Mouse (Mus musculus): ENCODE results near the gene Tnfrsf14. TPM values are rescaled to one million over a fixed set of nuclear protein-coding genes. Genes with fewer than 3 reads are reported as not detected.
A peak's percentile ranks its signal among the peaks of the same experiment; 100 is the strongest.

The Tnfrsf14 gene
- polyA plus RNA-seq, 1 experiment from 2014 or later: 0.37 TPM

DNA sequence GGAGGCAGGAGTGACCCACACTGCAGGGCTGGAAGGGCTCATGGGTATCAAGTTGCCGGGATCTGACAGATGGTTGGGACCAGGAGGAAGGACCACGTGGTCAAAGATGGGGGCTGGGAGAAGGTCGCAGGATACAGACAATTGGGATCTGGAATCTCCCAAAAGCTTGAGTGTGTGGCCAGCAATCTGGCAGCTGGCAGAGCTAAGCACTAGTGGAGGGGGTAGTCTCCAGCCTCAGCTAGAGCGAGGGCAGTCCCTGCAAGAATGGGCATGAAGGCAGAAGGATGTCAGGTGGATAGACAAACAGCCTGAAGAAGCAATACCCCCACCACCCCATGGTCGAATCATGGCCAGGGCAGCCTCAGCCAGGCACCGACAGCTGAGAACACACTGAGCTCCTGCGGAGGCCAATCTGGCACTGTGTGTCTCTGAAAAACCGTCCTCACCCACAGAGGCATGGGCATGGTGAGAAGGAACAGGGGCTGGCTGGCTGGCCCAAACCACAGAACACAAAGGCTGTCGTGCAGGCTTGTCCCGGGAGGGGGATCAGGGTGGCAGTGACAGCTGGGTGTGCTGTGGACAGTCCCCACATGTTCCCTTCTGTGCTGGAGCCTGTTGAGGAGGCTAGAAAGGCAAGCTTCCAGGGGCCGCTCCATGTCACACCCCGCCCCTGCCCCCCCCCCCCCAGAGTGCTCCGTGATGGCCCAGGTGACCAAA lies 41.3 kb downstream of the Tnfrsf14 start:
- H3K36me3 ChIP-seq: no peaks in the 10 kb centered on the region
- no peak overlapping the region for H3K9ac ChIP-seq (replicated peaks)
- H3K27me3 ChIP-seq (replicated peaks): no peaks in the 10 kb centered on the region
- H3K4me1 ChIP-seq: no peaks in the 10 kb centered on the region
- H3K4me3 ChIP-seq (replicated peaks): no peak overlapping the region
- no peak for ATAC-seq (ENCODE audit: low FRiP score)
- H3K9me3 ChIP-seq (replicated peaks): no peaks in the 10 kb centered on the region
- H3K27ac ChIP-seq (replicated peaks): no peak overlapping the region
- H3K4me2 ChIP-seq: no peak overlapping the region
- WGBS: 71% methylated on average over 13 of the region's 13 CpGs

- Histone ChIP-seq H3K4me1 (no peaks in the 10 kb centered on the region), H3K27ac (replicated peaks) (no peak overlapping the region), H3K9me3 (replicated peaks) (no peaks in the 10 kb centered on the region), H3K4me2 (no peak overlapping the region), H3K27me3 (replicated peaks) (no peaks in the 10 kb centered on the region), H3K9ac (replicated peaks) (no peak overlapping the region), H3K36me3 (no peaks in the 10 kb centered on the region), H3K4me3 (replicated peaks) (no peak overlapping the region)
- WGBS: 84% methylated on average over 11 of the region's 11 CpGs
- no peak for ATAC-seq (ENCODE audit: low FRiP score)
Observed at GRCm38 (mm10) chr4:154885416-154885815, 42.9 kb downstream of the Tnfrsf14 start.

DNA sequence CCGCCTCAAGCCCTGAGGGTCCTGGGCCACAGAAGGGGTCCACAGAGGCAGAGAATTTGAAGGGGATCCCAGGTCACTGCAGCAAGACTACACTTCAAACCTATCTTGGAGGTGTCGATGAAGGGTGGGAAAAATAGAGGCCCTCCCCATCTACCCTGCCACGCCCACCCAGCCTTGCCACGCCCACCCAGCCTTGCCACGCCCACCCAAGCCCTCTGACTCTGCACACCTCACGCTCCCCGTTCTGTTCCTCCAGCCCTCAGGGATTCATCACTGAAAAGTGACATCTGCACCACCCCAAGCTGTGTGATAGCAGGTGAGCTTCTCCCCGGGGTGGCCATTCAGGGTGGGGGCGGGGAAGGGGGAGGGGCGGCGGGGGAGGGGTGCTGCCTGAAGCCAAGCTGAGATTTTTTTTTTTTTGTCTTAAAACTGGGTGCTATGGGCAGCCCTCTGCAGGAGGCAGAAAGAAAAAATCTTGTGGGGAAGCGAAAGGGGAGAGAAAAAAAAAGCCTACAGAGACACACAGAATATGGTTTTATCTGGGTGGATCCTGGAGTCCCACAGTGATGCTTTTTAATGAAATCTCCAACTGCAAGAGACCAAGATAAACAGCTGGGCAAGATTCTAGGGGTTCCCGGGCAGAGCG lies 46.2 kb downstream of the Tnfrsf14 start:
- WGBS: 25% methylated on average over 14 of the region's 14 CpGs
- no peak for ATAC-seq (ENCODE audit: low FRiP score)
- H3K4me1 ChIP-seq: peaks cover 7% of the 10 kb centered on the region
- no peak overlapping the region for H3K4me2 ChIP-seq
- no peaks in the 10 kb centered on the region for H3K27me3 ChIP-seq (replicated peaks)
- no peak overlapping the region for H3K9ac ChIP-seq (replicated peaks)
- H3K36me3 ChIP-seq: no peaks in the 10 kb centered on the region
- H3K27ac ChIP-seq (replicated peaks): no peak overlapping the region
- no peak overlapping the region for H3K4me3 ChIP-seq (replicated peaks)
- H3K9me3 ChIP-seq (replicated peaks): no peaks in the 10 kb centered on the region

GRCm38 (mm10) chr4:154880730-154881129 lies 47.6 kb downstream of the Tnfrsf14 start:
- WGBS: 85% methylated on average over 6 of the region's 6 CpGs
- no peak overlapping the region for H3K4me2 ChIP-seq
- H3K36me3 ChIP-seq: no peaks in the 10 kb centered on the region
- ATAC-seq (ENCODE audit: low FRiP score): no peak
- H3K27ac ChIP-seq (replicated peaks): no peak overlapping the region
- 0 out of 2 replicates have a peak, but pooled peaks cover 2% of the 10 kb centered on the region for H3K27me3 ChIP-seq (replicated peaks)
- H3K9me3 ChIP-seq (replicated peaks): no peaks in the 10 kb centered on the region
- peaks cover 7% of the 10 kb centered on the region for H3K4me1 ChIP-seq
- H3K9ac ChIP-seq (replicated peaks): no peak overlapping the region
- no peak overlapping the region for H3K4me3 ChIP-seq (replicated peaks)

GRCm38 (mm10) chr4:154877864-154878548 lies 50.4 kb downstream of the Tnfrsf14 start:
- peak; percentile 97 for ATAC-seq (ENCODE audit: low FRiP score)
- WGBS: 11% methylated on average over 18 of the region's 18 CpGs

DNA sequence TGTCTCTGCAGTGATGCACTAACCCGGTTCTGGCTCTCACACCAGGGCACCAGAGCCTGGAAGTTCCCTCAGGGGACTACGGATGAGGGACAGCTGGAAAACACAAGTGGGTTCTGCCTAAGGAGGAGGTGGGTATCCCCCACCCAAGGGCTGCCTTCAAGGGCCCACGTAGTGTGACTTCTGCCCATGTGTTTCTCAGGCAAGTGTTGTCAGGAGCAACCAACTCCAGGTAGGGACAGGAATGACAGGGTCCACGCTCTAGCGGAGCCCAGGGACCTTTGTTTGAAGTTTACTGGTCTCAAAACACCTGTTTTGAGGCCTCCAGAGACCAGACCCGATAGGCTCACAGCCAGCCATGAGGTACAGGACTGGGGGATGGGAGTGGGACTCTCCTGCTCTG lies 55.2 kb downstream of the Tnfrsf14 start:
- Histone ChIP-seq H3K27me3 (replicated peaks) (peaks cover 8% of the 10 kb centered on the region), H3K4me1 (peaks cover 6% of the 10 kb centered on the region), H3K9me3 (replicated peaks) (no peaks in the 10 kb centered on the region), H3K27ac (replicated peaks) (no peak overlapping the region), H3K36me3 (no peaks in the 10 kb centered on the region), H3K4me2 (no peak overlapping the region), H3K9ac (replicated peaks) (no peak overlapping the region), H3K4me3 (replicated peaks) (no peak overlapping the region)
- no peak for ATAC-seq (ENCODE audit: low FRiP score)
- WGBS: 79% methylated on average over 6 of the region's 6 CpGs

More at GRCm38 (mm10) chr4:154877864-154878548, 50.4 kb downstream of the Tnfrsf14 start:
- Histone ChIP-seq H3K4me2 (peak overlapping the region; percentile 64), H3K9ac (replicated peaks) (peak overlapping the region; percentile 51), H3K4me3 (replicated peaks) (peak overlapping the region; percentile 36), H3K27me3 (replicated peaks) (peaks cover 3% of the 10 kb centered on the region), H3K9me3 (replicated peaks) (no peaks in the 10 kb centered on the region), H3K36me3 (no peaks in the 10 kb centered on the region), H3K27ac (replicated peaks) (peak overlapping the region; percentile 82), H3K4me1 (peaks cover 7% of the 10 kb centered on the region)

Other genes with a start within 250 kb of the Tnfrsf14 start
- gene Ttc34, start 91.1 kb downstream of the Tnfrsf14 start, polyA plus RNA-seq (2015; fragmentation: Nextera tagmentation; extraction: Ambion mirVana): 1.0 and 1.6 TPM in 2 replicates
- gene Mmel1, start 59.0 kb downstream of the Tnfrsf14 start, polyA plus RNA-seq (2015; fragmentation: Nextera tagmentation; extraction: Ambion mirVana): 0.75 and 0.84 TPM in 2 replicates
- gene Fam213b, start 29.4 kb downstream of the Tnfrsf14 start, polyA plus RNA-seq (2015; fragmentation: Nextera tagmentation; extraction: Ambion mirVana): 68.2 and 79.2 TPM in 2 replicates
- gene Hes5, start 32.4 kb upstream of the Tnfrsf14 start, polyA plus RNA-seq (2015; fragmentation: Nextera tagmentation; extraction: Ambion mirVana): 80.3 and 113 TPM in 2 replicates
- 37.4 and 40.6 TPM in 2 replicates for gene Pank4, start 35.6 kb upstream of the Tnfrsf14 start, polyA plus RNA-seq (2015; fragmentation: Nextera tagmentation; extraction: Ambion mirVana)
- 16.0 and 18.7 TPM in 2 replicates for gene Plch2, start 128.2 kb upstream of the Tnfrsf14 start, polyA plus RNA-seq (2015; fragmentation: Nextera tagmentation; extraction: Ambion mirVana)
- gene Pex10, start 138.5 kb upstream of the Tnfrsf14 start, polyA plus RNA-seq (2015; fragmentation: Nextera tagmentation; extraction: Ambion mirVana): 22.3 and 23.5 TPM in 2 replicates
- 130 and 139 TPM in 2 replicates for gene Rer1, start 157.8 kb upstream of the Tnfrsf14 start, polyA plus RNA-seq (2015; fragmentation: Nextera tagmentation; extraction: Ambion mirVana)
- gene Morn1, start 158.0 kb upstream of the Tnfrsf14 start, polyA plus RNA-seq (2015; fragmentation: Nextera tagmentation; extraction: Ambion mirVana): 6.4 and 6.7 TPM in 2 replicates

All from neural tube, embryonic 15.5 days (tissue).